Mouse (Mus musculus): ENCODE data around the gene Rab11fip5.
A peak's percentile ranks its signal among the peaks of the same experiment; 100 is the strongest.

Rab11fip5 gene

GRCm38 (mm10) chr6:85314064-85314798 is 60.2 kb downstream of the Rab11fip5 start:
- no peak for DNase-seq (ENCODE audit: low read depth, low spot score)

DNA sequence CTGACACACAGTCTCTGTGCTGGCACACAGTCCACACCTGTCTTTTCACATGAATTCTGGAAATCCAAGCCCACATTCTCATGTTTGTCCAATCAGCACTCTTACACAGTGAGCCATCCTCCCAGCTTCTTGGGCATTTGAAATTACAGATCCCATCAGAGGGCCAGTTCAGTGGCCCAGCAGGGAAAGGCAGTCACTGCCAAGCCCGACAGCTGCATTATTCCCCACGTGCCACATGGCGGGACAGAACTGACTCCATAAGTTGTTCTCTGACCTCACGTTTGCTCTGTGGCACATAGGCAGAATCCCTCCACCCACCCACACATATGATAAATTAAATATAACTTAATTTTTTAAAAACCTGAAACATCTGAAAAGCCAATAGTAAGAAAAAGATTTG is 66.5 kb downstream of the Rab11fip5 start:
- no peak for DNase-seq (ENCODE audit: low read depth, low spot score)

DNA sequence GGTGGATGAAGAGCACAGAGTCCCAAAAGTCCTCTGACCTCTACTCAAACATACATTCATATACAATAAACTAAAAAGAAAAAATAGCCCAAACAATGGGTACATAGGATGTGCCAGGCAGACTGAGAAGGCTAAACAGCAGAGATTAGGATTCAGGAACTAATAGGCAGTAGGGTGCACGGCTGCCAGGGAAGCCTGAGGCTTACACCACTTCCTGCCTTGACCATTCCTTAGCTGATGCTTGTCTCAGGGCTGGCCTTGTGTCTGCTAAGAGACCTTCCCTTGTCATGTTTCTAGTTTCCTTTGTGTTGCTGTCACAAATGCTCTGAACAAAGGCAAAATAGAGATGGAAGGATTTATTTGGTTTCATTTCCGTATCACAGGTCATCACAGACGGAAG is 68.1 kb downstream of the Rab11fip5 start:
- no peak for DNase-seq (ENCODE audit: low read depth, low spot score)

GRCm38 (mm10) chr6:85305826-85306225 is 68.6 kb downstream of the Rab11fip5 start:
- no peak for DNase-seq (ENCODE audit: low read depth, low spot score)

DNA sequence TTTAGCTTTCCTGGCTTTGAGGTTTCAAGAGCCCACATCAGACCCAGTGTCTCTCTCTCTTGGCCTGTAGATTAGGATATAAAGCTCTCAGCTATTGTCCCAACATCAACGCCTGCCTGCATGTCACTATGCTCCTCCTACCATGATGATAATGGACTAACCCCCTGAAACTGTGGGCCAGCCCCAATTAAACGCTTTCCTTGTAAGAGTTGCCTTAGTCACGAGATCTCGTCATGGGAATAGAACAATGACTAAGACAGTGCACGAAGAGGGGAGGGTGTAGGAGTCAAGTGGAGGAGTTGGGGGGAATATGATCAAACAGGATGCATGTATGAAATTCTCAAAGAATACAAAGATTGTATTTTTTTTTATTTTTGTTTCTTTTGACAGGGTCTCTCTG is 69.5 kb downstream of the Rab11fip5 start:
- no peak for DNase-seq (ENCODE audit: low read depth, low spot score)

GRCm38 (mm10) chr6:85302326-85303055 is 71.9 kb downstream of the Rab11fip5 start:
- peak; percentile 63 for DNase-seq (ENCODE audit: low read depth, low spot score)

DNA sequence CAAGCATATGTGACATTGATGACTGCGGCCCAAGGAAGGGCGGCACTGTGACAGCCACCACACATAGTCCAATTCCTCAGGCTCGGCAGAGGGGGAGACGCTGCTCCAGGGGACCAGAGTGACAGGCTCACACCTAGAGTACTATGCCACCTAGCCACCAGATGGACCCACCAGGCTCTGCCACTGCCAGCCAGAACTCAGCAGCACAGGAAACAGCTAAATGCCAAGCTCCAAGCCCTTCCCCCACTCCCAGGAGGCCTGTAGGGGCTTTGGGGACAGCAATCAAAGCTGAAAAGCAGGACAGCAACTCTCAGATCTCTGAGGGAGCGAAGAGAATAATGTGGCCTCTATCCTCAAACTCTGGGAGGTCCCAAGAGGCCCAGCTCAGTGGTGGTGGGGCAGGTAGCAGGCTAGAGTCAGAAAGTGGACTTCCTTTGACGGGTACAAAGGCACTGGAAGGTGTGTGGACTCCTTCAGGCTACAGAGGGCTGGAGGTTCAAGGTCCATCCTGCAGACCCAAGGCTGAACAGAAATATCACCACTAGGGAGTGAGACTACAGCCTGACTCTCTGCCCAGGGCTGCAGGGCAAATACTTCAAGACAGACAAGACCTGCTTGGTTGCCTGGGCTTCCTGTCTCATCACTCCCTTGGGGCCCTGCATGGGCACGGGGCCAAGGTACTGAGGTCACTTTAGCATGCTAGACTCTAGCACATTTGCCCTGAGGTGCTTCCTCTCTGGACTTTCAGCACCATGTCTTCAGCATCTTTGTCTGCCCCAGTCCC is 78.9 kb downstream of the Rab11fip5 start:
- DNase-seq (ENCODE audit: low read depth, low spot score): peak; percentile 100

DNA sequence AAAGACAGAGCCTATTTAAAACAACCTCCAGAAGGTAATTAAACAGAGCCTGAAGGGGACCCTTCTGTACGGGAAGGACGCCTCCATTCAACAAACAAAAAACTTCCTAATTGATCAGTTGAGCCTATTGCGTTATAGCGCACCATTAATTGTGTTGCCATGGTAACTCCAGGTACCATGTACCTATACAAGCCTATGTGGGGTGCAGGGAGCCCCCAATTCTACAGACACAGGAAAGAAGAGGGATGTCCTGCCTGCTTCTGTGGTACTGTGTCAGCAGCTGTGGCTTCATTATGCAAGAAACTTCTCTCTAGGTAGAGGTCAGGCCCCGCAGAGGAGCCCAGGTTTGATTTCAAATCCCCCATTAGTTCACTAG is 80.4 kb downstream of the Rab11fip5 start:
- DNase-seq (ENCODE audit: low read depth, low spot score): no peak

- DNase-seq (ENCODE audit: low read depth, low spot score): peak; percentile 15
Measured at GRCm38 (mm10) chr6:85293255-85294003, 81.0 kb downstream of the Rab11fip5 start.

GRCm38 (mm10) chr6:85290869-85291824 is 83.3 kb downstream of the Rab11fip5 start:
- peak; percentile 29 for DNase-seq (ENCODE audit: low read depth, low spot score)

- DNase-seq (ENCODE audit: low read depth, low spot score): no peak
Measured at GRCm38 (mm10) chr6:85288193-85288857, 86.1 kb downstream of the Rab11fip5 start.

DNA sequence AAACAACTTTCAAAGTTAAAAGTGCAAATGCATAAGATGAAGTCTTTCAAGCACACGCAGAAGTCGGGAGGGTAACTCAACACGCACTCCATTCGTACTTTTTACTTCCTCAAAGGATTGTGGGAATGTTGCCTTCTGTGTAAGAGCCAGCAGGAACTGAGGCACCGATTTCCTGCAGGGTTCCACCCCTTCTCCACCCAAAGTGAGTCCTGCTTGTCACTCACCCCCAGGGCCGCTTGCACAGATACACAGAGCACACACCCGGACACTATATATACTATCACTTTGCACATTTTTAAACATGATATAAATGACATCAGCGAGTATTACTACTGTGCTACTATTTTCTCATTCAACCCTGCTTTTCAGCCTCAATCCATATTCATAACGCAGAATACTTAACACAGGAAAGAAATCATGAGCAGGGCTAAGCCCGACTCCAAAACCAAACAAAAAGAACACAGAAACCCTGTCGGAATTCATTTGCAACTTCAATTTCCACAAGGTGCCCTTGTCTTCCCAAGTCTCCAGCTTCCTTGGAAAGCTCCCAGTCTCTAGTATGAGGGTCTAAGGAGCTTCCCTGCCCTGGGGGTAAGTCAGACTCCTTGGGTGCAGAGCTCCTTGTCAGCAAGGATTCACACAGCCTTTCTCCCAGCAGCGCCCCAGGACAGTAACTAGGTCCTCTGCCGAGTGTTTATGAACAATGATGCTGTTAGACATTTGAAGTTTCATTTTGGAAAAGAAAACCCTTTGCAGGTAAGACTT is 88.0 kb downstream of the Rab11fip5 start:
- DNase-seq (ENCODE audit: low read depth, low spot score): no peak
